Mouse (Mus musculus) layer of hippocampus, adult 2 months (tissue): ENCODE measurements around the gene Adamts16. TPM values are rescaled to one million over a fixed set of nuclear protein-coding genes. Genes with fewer than 3 reads are reported as not detected.

Experiments used
- DNase-seq, 2 experiments: peaks; one replicate each; pipeline ENCODE4 v3.0.0; 2022; ENCODE audit warnings: low spot score in 2 of 2
- H3K27ac ChIP-seq: fragments of 200-600 bp; 2 replicates; pipeline ENCODE4 v1.8.1; 2022
- H3K4me3 ChIP-seq: fragments of 200-600 bp; 2 replicates; pipeline ENCODE4 v1.8.1; 2022; ENCODE audit warnings: mild to moderate bottlenecking
- CTCF ChIP-seq: fragments of 200-600 bp; conservative IDR thresholded peaks from 2 replicates; pipeline ENCODE4 v1.8.1; 2022; ENCODE audit warnings: antibody characterized with exemption, mild to moderate bottlenecking, moderate library complexity
- total RNA-seq, 2 experiments: library from RNA; stranded (reverse); gene quantifications; 2 replicates each; pipeline ENCODE4 v1.2.3; 2021

Gene Adamts16
- total RNA-seq, 2 experiments from 2014 or later = 2.4 TPM

- no peak overlapping the region for H3K27ac ChIP-seq
- no peak for DNase-seq
- no peak overlapping the region for H3K4me3 ChIP-seq
- TF ChIP-seq CTCF = no peak
Observed at GRCm38 (mm10) chr13:70818982-70819381, 22.6 kb downstream of the Adamts16 start.

- H3K4me3 ChIP-seq = no peak overlapping the region
- H3K27ac ChIP-seq = no peak overlapping the region
- DNase-seq = no peak
- TF ChIP-seq CTCF = no peak
Observed at GRCm38 (mm10) chr13:70814423-70814822, 27.2 kb downstream of the Adamts16 start.

GRCm38 (mm10) chr13:70805506-70805905, 36.1 kb downstream of the Adamts16 start:
- no peak overlapping the region for H3K4me3 ChIP-seq
- no peak for TF ChIP-seq CTCF
- no peak overlapping the region for H3K27ac ChIP-seq
- no peak for DNase-seq

- H3K27ac ChIP-seq = no peak overlapping the region
- DNase-seq = no peak
- TF ChIP-seq CTCF = no peak
- H3K4me3 ChIP-seq = no peak overlapping the region
Observed at GRCm38 (mm10) chr13:70802849-70803248, 38.8 kb downstream of the Adamts16 start.

- no peak for TF ChIP-seq CTCF
- no peak overlapping the region for H3K27ac ChIP-seq
- H3K4me3 ChIP-seq = no peak overlapping the region
- no peak for DNase-seq
Observed at GRCm38 (mm10) chr13:70799322-70799721, 42.3 kb downstream of the Adamts16 start.

- no peak overlapping the region for H3K27ac ChIP-seq
- no peak for TF ChIP-seq CTCF
- H3K4me3 ChIP-seq = no peak overlapping the region
- peak; percentile 36 to 47 for DNase-seq
Observed at GRCm38 (mm10) chr13:70798396-70798795, 43.2 kb downstream of the Adamts16 start.

GRCm38 (mm10) chr13:70794074-70794572, 47.5 kb downstream of the Adamts16 start:
- Histone ChIP-seq H3K27ac (no peak overlapping the region), H3K4me3 (no peak overlapping the region)
- DNase-seq = peak in 1 of 2 experiments; percentile 18
- TF ChIP-seq CTCF = no peak

- H3K4me3 ChIP-seq = no peak overlapping the region
- no peak for TF ChIP-seq CTCF
- H3K27ac ChIP-seq = no peak overlapping the region
- DNase-seq = no peak
Observed at GRCm38 (mm10) chr13:70793660-70794059, 48.0 kb downstream of the Adamts16 start.

- DNase-seq = no peak
- Histone ChIP-seq H3K4me3 (no peak overlapping the region), H3K27ac (no peak overlapping the region)
- TF ChIP-seq CTCF = no peak
Observed at GRCm38 (mm10) chr13:70792950-70793349, 48.7 kb downstream of the Adamts16 start.

- H3K4me3 ChIP-seq = no peak overlapping the region
- H3K27ac ChIP-seq = no peak overlapping the region
- no peak for TF ChIP-seq CTCF
- DNase-seq = no peak
Observed at GRCm38 (mm10) chr13:70789806-70790205, 51.8 kb downstream of the Adamts16 start.

- no peak overlapping the region for H3K27ac ChIP-seq
- TF ChIP-seq CTCF = no peak
- DNase-seq = no peak
- no peak overlapping the region for H3K4me3 ChIP-seq
Observed at GRCm38 (mm10) chr13:70789022-70789421, 52.6 kb downstream of the Adamts16 start.

- no peak for TF ChIP-seq CTCF
- no peak for DNase-seq
- Histone ChIP-seq H3K27ac (no peak overlapping the region), H3K4me3 (no peak overlapping the region)
Observed at GRCm38 (mm10) chr13:70785078-70785477, 56.5 kb downstream of the Adamts16 start.

GRCm38 (mm10) chr13:70784126-70784525, 57.5 kb downstream of the Adamts16 start:
- Histone ChIP-seq H3K4me3 (no peak overlapping the region), H3K27ac (no peak overlapping the region)
- TF ChIP-seq CTCF = peak; percentile 61
- no peak for DNase-seq

- Histone ChIP-seq H3K27ac (no peak overlapping the region), H3K4me3 (no peak overlapping the region)
- no peak for TF ChIP-seq CTCF
- DNase-seq = no peak
Observed at GRCm38 (mm10) chr13:70779781-70780180, 61.8 kb downstream of the Adamts16 start.

- DNase-seq = no peak
- Histone ChIP-seq H3K27ac (no peak overlapping the region), H3K4me3 (no peak overlapping the region)
- no peak for TF ChIP-seq CTCF
Observed at GRCm38 (mm10) chr13:70778872-70779554, 62.6 kb downstream of the Adamts16 start.
